Mouse (Mus musculus) cerebral cortex, adult 2 months (tissue): ENCODE results near the gene Mapk6.

ENCODE experiments used
- WGBS: fragments of 180-500 bp; shearing (Covaris S2); methylation state at CpG from one replicate; pipeline ENCODE4 v1.1.7; 2018; 5-methylcytosine and 5-hydroxymethylcytosine counted together

Mapk6 gene

GRCm38 (mm10) chr9:75409852-75410378, at the start of gene Mapk6:
Mapk6 (minus strand) TSS chr9:75410005.
- under 1% methylated on average over 58 of the region's 58 CpGs for WGBS

GRCm38 (mm10) chr9:75455684-75456083, 45.9 kb upstream of the Mapk6 start:
- 72% methylated on average over 10 of the region's 10 CpGs for whole genome bisulfite sequencing

- 79% methylated on average over 2 of the region's 2 CpGs for WGBS
These were observed 44.2 kb upstream of the Mapk6 start for GRCm38 (mm10) chr9:75453994-75454393.

- WGBS: 80% methylated on average over 3 of the region's 3 CpGs
These were observed 38.2 kb upstream of the Mapk6 start for GRCm38 (mm10) chr9:75448021-75448420.

- WGBS: 83% methylated on average over 10 of the region's 10 CpGs
These were observed 36.8 kb upstream of the Mapk6 start for GRCm38 (mm10) chr9:75446574-75446973.

GRCm38 (mm10) chr9:75444981-75445380, 35.2 kb upstream of the Mapk6 start:
- WGBS: 85% methylated on average over 15 of the region's 15 CpGs

- 0% methylated on average over 30 of the region's 31 CpGs for WGBS
These were observed 31.9 kb upstream of the Mapk6 start for GRCm38 (mm10) chr9:75441691-75442131.

GRCm38 (mm10) chr9:75440796-75441666, 31.2 kb upstream of the Mapk6 start, which contains the start of gene Leo1:
Leo1 (plus strand) TSS chr9:75441524.
- under 1% methylated on average over 44 of the region's 45 CpGs for WGBS

- 40% methylated on average over 6 of the region's 6 CpGs for WGBS
These were observed 28.0 kb upstream of the Mapk6 start for GRCm38 (mm10) chr9:75437653-75438385.

GRCm38 (mm10) chr9:75435918-75436317, 26.1 kb upstream of the Mapk6 start:
- 16% methylated on average over 12 of the region's 12 CpGs for WGBS

GRCm38 (mm10) chr9:75435291-75435690, 25.5 kb upstream of the Mapk6 start:
- 87% methylated on average over 4 of the region's 4 CpGs for WGBS

GRCm38 (mm10) chr9:75434872-75435271, 25.1 kb upstream of the Mapk6 start:
- 76% methylated on average over 6 of the region's 6 CpGs for WGBS

GRCm38 (mm10) chr9:75434172-75434793, 24.5 kb upstream of the Mapk6 start:
- 26% methylated on average over 7 of the region's 7 CpGs for WGBS

- 69% methylated on average over 3 of the region's 3 CpGs for WGBS
These were observed 22.9 kb upstream of the Mapk6 start for GRCm38 (mm10) chr9:75432694-75433093.

- 46% methylated on average over 16 of the region's 16 CpGs for WGBS
These were observed 21.2 kb upstream of the Mapk6 start for GRCm38 (mm10) chr9:75430822-75431621.

GRCm38 (mm10) chr9:75429657-75430056, 19.9 kb upstream of the Mapk6 start:
- WGBS: 84% methylated on average over 1 of the region's 1 CpGs

GRCm38 (mm10) chr9:75429040-75429439, 19.2 kb upstream of the Mapk6 start:
- 89% methylated on average over 2 of the region's 2 CpGs for WGBS

GRCm38 (mm10) chr9:75428274-75428600, 18.4 kb upstream of the Mapk6 start:
- 78% methylated on average over 2 of the region's 2 CpGs for WGBS

- 70% methylated on average over 9 of the region's 9 CpGs for WGBS
These were observed 17.8 kb upstream of the Mapk6 start for GRCm38 (mm10) chr9:75427366-75428273.

GRCm38 (mm10) chr9:75425796-75426391, 16.1 kb upstream of the Mapk6 start:
- 83% methylated on average over 7 of the region's 7 CpGs for WGBS
